Mouse (Mus musculus): Measurements from ENCODE around the gene Scn2a.

GRCm38 (mm10) chr2:65587679-65588078 is 32.9 kb upstream of the Scn2a start:
- no peak for TF ChIP-seq CTCF (conservative IDR thresholded peaks at IDR 0.05; ENCODE audit: insufficient read depth, insufficient read length, low read depth, low read length)
- no peak for TF ChIP-seq POLR2A (IDR thresholded peaks at IDR 0.05; ENCODE audit: low read depth, low read length)

Data from kidney, adult 2 months (tissue).